Mouse (Mus musculus) c-Kit-positive CD71-positive TER-119-negative erythroid progenitor cells, embryonic 14.5 days (primary cell): ENCODE data around the gene Tpp1.

ENCODE experiments used
- DNase-seq: peaks from one replicate; pipeline ENCODE4 v3.0.0-alpha.2; 2013; ENCODE audit warnings: low read depth

Gene Tpp1

DNA sequence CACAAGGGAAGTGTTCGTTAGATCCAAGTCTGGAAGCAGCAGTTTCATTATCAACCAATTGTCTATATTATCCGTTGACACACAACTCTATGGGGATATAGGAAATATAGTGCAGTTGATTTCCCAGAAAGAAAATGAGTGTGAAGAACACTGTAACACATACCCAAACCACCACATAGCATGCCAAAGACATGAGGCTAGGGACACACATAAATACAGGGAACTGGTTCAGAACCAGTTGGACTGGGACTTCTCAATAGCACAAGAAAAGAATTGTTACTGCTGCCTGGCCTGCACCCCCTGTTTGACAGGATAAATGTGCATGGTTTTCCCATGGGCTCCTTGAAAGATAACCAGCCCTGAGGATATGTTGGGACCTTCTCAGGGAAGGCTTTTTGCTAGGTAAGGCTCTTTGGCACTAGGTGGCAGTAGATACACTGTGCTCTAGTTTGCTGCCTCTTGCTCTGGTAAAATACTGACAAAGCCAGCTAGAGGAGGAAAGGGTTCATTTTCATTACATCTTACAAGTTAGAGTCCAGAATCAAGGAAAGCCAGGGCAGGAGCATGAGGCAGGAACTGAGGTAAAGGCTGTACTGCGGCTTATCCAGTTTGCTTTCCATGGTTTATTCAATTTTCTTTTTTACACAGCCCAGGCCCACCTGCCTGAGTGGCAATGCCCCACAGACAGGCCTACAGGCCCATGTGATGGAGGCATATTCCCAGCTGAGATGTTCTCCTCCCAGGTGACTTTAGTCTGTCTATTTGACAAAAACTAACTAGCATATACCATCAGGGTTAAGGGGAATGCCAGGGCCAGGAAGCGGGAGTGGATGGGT lies 25.7 kb downstream of the Tpp1 start:
- no peak for DNase-seq

- no peak for DNase-seq
Observed at GRCm38 (mm10) chr7:105721916-105722315, 30.1 kb downstream of the Tpp1 start.

DNA sequence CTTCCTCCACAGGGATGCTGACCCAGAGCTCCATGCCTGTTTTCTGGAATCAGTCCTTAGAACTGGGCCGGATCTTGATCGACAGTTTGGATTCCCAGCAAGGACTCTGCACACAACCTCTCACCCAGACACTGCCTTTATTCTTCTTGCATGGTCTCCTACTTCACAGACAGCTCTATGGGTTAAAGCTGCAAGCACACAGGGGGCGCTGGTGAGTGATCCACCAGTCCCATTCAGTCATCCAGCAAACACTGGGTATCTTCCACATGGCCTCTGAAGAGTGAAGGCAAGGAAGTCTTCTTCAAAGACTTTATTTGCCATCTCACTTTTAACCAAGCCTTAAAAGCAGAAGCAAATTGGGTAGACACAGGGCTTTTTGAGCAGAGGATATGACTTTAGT lies 36.7 kb downstream of the Tpp1 start:
- no peak for DNase-seq

- peak; percentile 32 for DNase-seq
Observed at GRCm38 (mm10) chr7:105708733-105709132, 43.3 kb downstream of the Tpp1 start.

GRCm38 (mm10) chr7:105703816-105704215 lies 48.2 kb downstream of the Tpp1 start:
- DNase-seq: no peak

DNA sequence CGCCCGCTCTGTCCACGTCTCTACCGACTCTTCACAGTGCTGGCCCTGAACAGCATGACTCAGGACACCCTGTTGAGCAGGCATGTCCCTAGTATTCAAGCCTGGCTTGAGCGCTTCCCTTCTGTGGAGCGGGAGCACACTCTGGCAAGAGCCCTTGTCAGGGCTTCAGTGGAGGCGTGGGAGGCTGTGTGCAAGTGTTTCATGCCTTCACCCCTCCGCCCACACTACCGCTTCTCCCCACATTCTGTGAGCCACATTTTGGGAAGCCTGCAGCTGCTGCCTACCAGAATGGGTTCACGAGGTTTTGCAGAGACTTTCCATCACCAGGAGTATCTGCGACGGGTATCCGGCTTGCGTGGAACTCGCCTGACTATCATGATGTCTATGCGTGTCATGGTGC lies 48.9 kb downstream of the Tpp1 start:
- no peak for DNase-seq
